Mouse (Mus musculus) adrenal gland, postnatal 10 days (tissue): ENCODE results near the gene Rpgrip1l. TPM values are rescaled to one million over a fixed set of nuclear protein-coding genes. Genes with fewer than 3 reads are reported as not detected.

Experiments used
- DNase-seq: peaks from one replicate; pipeline ENCODE4 v3.0.0; 2021; ENCODE audit warnings: mixed read lengths
- total RNA-seq, 2 experiments: library from RNA; stranded (reverse); gene quantifications; 2 replicates each; pipeline ENCODE4 v1.2.3; 2021

Rpgrip1l gene
- total RNA-seq, 2 experiments from 2014 or later = 5.8 to 6.2 TPM

DNA sequence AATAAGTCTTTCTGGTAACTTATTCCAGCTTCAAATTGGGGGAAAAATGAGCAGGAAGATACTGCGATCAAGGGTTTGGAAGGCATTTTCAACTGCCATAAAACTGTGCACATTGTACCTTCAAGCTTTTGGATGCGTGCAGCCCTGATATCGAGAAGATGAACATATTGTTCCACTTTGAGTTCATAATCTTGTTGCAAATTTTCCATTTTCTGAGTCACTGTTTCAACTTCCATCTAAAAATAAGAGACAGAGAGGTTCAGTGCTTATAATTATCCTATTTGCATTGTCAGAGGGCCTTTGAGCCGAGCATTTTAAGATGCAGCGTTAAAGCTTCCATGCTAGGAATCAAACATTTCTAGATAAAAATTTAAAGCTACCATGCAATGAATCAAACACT, 39.6 kb downstream of the Rpgrip1l start:
- no peak for DNase-seq

DNA sequence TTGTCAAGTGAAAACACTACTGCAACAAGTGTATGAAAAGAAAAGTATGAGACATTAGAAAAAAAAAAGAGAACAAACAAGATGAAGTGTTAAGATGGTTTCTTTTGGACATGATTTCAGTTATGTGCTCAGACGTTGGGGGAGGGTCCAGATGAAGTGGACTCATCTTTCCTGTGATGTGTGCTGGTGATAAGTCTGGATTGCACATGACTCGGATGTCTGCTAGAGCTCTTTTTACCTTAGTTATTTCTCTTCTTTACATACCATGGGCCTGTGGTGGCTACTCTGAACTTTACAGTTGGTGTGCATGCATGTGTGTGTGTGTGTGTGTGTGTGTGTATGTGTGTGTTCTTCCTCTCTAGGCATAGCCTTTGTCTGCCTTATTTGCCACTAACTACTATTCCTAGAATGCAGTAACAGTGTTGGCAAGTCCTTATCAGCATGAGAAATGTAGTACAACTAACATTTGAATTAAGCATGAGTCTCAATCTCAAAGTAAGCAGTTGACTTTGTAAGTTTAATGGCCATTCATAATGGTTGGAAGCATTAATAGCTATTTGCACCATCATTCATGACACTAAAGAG, 43.6 kb downstream of the Rpgrip1l start:
- no peak for DNase-seq

DNA sequence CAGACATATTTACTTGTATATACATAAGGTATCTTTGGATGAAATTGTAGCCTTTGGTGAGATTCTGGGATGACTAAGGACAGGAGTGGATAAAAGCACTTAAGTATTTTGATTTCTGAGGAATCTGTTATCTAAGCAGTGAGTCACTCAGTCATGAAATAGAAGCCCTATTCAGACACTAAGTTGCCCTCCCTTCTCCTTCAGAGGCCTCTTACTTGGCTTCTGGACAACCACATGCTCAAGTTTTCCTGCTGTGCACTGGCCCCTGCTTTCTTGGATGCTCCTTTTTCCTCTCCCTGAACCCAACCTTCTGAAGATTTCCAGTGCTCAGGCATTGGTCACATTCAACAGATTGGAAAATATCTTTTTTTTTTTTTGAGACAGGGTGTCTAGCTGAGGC, 48.5 kb downstream of the Rpgrip1l start:
- no peak for DNase-seq

GRCm38 (mm10) chr8:91263939-91264338, 49.1 kb downstream of the Rpgrip1l start:
- DNase-seq = no peak

DNA sequence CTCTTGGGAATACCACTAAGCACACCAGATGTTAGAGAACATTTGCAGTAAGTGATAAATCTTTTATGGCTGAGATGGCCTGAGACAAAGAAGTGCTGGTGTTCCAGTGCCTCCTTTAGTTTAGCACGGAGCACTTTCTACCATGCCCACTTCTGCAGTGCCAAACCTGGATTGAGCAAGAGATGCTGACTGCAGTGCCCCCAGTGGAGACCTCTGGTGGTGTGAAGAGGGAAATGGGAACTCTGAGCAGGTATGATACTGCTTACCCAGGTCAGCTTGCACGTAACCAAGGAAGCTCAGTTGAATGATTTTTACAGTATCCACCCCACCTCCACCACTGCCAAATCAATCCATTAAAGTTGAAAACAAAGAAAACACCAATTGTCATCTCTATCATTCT, 51.5 kb downstream of the Rpgrip1l start:
- no peak for DNase-seq

DNA sequence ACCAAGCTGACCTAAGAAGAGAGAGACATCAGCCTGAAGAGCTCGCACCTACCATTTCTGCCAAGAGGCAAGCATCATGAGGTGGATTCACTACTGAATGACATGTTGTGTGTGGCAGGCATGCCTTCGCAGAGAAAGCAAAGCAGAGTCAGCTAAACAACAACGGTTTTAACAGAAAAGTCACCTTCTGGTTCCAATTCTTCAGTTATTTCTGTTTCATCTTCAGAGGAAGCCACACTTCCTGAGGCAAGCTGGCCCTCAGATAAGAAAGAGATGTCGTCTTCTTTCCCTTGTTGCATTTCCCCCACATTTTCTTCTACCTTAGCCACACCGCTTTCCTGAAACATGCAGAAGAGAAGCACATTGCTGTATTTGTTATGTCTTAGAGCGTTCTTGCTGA, 62.1 kb downstream of the Rpgrip1l start:
- DNase-seq = no peak

- DNase-seq = no peak
These were observed 63.1 kb downstream of the Rpgrip1l start for GRCm38 (mm10) chr8:91249758-91250466.

- no peak for DNase-seq
These were observed 67.1 kb downstream of the Rpgrip1l start for GRCm38 (mm10) chr8:91245821-91246454.

DNA sequence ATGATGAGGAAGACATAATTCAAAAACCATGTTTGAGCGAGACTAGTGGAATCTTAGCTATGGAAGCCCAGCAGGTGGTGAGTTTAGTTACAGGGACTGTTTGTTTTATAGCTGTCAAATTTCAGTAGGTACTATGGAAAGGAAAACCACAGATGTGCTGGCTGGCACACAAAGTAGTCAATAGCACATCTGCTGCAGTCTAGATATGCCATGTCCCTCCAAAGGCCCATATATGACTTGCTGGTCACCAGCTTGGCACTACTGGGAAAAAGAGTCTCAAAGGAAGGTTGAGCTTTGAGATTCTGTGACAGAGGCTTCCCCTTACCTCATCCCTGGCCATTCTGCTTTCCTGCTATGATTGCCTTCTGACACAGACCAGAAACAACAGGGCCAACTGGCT, 70.3 kb downstream of the Rpgrip1l start:
- DNase-seq = no peak

DNA sequence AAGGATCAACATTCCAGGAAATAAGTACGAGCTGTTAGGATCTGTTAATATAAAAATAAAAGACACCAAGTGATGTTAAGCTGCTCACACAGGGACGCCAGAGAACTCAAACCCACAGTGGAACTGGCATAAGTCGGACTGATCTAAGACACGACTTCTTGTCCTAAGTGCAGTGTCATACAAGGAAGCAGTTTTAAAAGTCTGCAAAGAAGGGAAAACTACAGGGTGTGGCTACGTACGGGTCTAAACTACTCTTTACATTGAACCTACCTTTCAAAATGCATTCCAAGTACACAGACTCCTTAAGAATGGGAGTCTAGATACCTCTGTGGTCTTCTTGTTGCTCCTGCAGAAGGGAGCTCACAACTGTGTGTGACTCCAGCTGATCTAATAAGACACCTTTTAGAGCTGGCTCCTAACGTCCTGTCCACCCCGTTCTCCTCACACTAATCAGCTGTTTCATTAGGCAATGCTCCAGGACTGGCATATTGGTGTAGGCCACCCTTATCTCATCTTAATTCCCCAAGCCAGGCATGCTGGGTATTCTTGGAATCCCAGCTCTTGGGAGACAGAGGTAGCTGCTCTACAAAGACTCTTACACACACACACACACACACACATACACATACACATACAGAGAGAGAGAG, 71.1 kb downstream of the Rpgrip1l start:
- no peak for DNase-seq

DNA sequence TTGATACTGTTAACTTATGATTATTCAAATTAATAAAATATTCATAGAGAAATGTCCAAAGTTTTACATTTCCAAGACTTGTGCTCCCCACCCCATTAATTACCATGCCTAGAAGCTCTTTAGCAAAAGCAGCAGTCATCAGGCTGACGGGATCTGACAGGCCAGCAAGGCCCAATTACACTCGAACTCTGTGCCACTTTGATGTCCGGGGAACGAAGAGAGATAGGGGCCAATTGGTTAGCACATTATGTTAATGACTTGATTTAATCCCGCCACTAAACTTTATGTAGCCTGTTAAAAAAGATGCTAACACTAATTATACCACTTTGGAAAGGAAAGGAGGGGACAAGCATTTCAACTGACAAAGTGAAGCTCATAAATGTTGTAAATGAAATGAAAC, 71.7 kb downstream of the Rpgrip1l start:
- no peak for DNase-seq

GRCm38 (mm10) chr8:91237191-91237590, 75.9 kb downstream of the Rpgrip1l start:
- DNase-seq = no peak

DNA sequence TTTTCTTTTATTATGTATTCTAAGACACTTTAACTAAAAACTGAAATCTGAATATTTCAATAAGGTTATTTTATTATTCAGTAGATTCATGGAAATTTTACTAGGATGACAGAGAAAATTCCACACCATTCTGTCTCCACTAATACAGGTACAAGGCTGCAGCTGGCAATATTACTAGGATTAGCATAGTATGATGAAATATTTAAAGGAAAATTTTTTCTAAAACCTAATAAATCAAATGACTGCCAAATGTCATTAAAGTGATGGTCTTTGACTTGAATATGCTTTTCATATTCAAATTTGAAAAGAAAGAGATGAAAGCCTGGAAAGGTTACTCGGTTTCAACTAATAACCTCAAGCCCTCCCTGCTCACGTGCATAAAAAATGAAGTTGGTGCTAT, 79.0 kb downstream of the Rpgrip1l start:
- DNase-seq = no peak

DNA sequence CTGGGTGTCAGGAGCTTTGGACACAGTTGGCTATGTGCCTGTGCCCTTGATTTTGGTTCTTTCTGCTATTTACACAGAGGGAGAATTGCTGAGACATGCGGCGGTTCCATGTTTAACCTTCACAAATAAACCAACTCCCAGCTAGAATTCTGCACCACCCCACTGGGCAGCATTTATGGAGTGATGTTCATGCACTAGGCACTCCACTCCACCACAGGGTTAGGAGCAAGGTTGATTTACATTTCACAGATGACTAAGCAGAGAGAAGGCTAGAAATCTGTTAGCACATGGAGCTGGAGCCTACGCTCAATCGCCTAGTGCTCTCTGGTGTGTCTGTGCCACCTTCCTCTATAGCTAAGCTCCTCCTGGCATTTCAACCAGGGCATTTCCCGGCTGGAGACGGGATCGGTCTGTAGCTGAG, 85.6 kb downstream of the Rpgrip1l start:
- DNase-seq = peak; percentile 58

GRCm38 (mm10) chr8:91224227-91224626, 88.8 kb downstream of the Rpgrip1l start:
- DNase-seq = no peak

- DNase-seq = no peak
These were observed 91.2 kb downstream of the Rpgrip1l start for GRCm38 (mm10) chr8:91221841-91222240.

DNA sequence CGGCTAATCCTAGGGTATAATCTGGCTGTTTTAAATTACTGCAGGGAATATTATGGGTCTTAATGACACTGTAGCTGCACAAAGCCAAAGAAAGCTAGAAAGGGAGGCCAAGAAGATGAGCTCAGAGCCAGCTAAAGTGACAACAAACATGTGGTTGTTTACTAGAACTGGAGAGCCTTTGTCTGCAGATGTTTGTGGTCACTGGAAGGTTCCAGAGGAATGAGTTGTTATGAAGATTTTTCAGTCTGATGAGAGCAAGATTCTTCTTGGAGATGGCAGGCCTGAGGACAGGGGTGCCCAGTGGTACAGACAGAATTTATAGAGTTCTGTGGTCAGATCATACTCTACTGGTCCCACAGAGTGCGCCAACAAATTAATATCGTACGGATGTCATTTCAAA, 94.8 kb downstream of the Rpgrip1l start:
- no peak for DNase-seq

DNA sequence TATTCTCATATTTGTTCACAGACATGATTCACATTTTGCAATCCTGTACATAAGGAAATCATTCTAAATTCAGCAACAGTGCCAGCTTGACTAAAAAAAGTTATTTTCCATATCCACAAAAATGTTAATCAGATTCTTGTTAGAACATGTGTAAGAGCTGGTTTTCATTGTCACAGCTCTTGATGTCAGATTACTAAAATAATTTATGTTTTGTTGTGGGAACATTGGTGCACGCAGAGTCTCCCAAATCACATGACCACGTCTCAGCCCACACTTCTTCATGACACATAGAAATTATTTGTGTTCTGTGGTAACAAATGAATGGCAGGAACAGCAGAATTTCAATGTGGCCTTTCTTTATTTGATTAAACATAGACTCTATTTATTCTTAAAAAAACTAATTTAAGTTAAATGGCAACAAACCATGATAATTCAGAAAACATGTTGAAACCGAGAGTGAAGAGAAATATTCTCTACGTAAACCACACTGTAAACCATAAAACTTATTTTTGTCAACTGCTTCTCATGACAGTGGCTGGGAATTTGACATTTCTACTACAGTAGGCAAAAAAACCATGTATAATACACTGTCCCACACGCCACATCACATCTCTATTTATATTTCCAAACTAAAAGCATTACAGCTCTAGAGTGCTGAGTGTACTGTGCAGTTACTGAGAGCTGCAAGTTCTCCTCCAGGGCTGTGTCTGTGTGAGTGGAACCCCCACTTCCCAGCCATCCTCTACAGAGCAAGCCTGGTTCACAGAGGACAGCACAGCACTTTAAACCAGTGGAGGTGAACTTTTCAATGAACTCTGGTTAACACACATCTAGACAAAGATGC, 95.8 kb downstream of the Rpgrip1l start:
- DNase-seq = no peak

DNA sequence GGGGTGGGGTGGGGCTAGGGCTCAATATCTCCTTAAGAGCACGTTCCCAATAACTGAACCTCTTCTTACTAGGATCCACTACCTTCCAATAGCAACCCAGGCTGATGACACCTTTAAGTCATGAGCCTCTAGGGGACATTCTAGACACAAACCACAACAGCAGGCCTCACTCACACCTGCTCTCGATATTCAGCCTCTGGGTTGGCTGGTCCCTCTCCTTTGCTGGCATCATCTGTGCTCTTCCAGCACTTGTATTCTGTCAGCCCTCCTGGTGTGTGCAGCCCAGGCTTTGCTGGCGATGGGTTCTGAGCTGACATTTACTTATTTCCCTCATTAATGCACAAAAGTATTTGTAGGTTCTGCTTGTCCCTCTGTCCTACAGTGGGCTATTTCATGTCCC, 98.8 kb downstream of the Rpgrip1l start:
- no peak for DNase-seq

DNA sequence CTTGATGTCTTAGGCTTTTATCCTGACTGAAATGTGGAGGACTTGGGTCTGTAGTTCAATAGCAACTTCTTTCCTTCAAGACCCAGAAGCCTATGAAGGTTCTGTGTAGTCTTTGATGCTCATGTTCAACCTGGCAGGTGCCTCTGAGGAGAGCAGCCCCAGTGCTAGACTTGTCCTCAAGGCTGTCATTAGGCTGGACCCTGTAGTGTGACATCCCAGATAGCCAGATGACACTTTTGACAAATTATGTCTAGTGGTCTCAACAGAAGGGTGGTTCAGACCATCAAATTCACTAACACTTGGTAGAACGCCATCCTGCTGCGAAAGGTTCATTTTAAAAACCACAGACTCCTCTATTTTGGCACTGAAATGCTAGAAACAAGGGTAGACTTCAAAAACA, 100.1 kb downstream of the Rpgrip1l start:
- DNase-seq = no peak

- no peak for DNase-seq
These were observed 103.4 kb downstream of the Rpgrip1l start for GRCm38 (mm10) chr8:91209658-91210057.

DNA sequence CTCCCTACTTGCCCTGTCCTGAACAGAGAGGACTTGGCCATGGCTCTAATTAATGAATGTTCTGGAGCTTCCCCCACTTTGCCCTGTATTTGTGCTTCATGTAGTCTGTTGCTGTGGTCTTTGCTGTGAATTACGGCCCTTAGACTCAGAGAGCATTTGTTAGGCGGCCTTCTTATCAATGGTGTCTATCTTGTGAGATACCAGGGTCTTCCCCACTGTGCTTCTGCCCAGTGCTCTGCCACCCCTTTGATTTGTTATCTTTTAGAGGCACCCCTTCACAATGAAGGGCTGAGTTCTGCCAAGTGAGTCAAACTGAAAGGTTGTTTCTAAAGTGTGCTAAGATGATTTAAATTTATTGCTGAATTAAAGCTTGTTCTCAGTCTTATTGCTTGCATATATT, 105.4 kb downstream of the Rpgrip1l start:
- DNase-seq = no peak
